18 mouse cellular contexts compared by ENCODE assay signal in the genomic region with DNA sequence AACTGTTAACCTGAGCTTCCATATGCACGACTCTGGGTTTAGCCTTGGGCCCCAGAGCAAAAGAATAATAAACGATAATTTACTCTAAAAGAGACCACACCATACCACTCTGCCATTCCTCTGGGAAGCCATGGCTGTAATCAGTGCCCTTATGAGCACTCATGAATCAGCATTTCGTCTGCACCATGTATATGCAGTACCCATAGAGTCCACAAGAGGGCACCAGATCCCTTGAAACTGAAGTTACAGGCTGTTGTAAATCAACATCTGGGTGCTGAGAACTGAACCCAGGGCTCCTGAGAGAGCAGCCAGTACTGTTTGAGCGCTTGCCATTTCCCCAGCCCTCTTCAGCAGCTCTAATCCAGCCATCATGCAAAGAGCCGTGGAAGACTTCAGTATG.
DNase-seq lines count a peak whose midpoint lies in the region; ATAC-seq and TF ChIP-seq lines count a peak whose summit lies in the region.
"Had no signal": no experiment of that assay in that cellular context is flagged by ENCODE, and none has a peak within 500 bp of the region (broad histone marks: within the 10 kb centered on the region; RNA-seq: fewer than 3 reads in every experiment).

No protein-coding gene starts in this region.

- 92% methylated on average over 5 of the region's 5 CpGs for WGBS in kidney, postnatal 0 days
- WGBS in kidney, embryonic 16.5 days: 90% methylated on average over 5 of the region's 5 CpGs
- 89% methylated on average over 5 of the region's 5 CpGs for WGBS in lung, postnatal 0 days
- WGBS in kidney, embryonic 15.5 days: 92% methylated on average over 5 of the region's 5 CpGs

- DNase-seq in kidney, postnatal 0 days (ENCODE audit: low spot score): no peak
- DNase-seq in lung, postnatal 0 days (ENCODE audit: low spot score): no peak
- no peak for DNase-seq in lung, postnatal 14 days
- DNase-seq in NIH3T3 (ENCODE audit: low read depth): peak; percentile 6
- peak; percentile 48 for DNase-seq in testis, postnatal 10 days (ENCODE audit: low spot score)
- DNase-seq in retina, postnatal 1 day: no peak
- DNase-seq: adrenal gland, adult 2 months; cerebellum, adult 11-12 months; heart, adult 18-20 months; lung, adult 18-20 months; right cerebral cortex, adult 18-20 months; thymus, adult 2 months had no signal

- ATAC-seq in kidney, postnatal 0 days (replicated peaks; ENCODE audit: low FRiP score, low read depth): no peak
- no peak for ATAC-seq in kidney, embryonic 16.5 days (ENCODE audit: low FRiP score, low TSS enrichment)
- ATAC-seq in lung, postnatal 0 days: no peak
- ATAC-seq in kidney, embryonic 15.5 days (replicated peaks; ENCODE audit: low FRiP score): no peak
- ATAC-seq: midbrain, embryonic 13.5 days had no signal

- no peak overlapping the region for H3K27ac ChIP-seq in kidney, postnatal 0 days
- H3K27ac ChIP-seq in kidney, embryonic 16.5 days (ENCODE audit: low read length): no peak overlapping the region
- no peak overlapping the region for H3K27ac ChIP-seq in lung, postnatal 0 days (ENCODE audit: low read length)
- no peak overlapping the region for H3K27ac ChIP-seq in kidney, embryonic 15.5 days
- H3K27ac ChIP-seq: embryonic facial prominence, embryonic 13.5 days; hindbrain, embryonic 10.5 days; limb, embryonic 13.5 days; midbrain, embryonic 13.5 days had no signal

- H3K9ac ChIP-seq in kidney, postnatal 0 days (ENCODE audit: low read depth, low read length): no peak overlapping the region
- H3K9ac ChIP-seq in kidney, embryonic 16.5 days (replicated peaks; ENCODE audit: low read length): no peak overlapping the region
- no peak overlapping the region for H3K9ac ChIP-seq in lung, postnatal 0 days (replicated peaks; ENCODE audit: low read depth)
- H3K9ac ChIP-seq in kidney, embryonic 15.5 days: no peak overlapping the region
- H3K9ac ChIP-seq: embryonic facial prominence, embryonic 13.5 days; limb, embryonic 13.5 days; midbrain, embryonic 13.5 days had no signal

- no peak overlapping the region for H3K4me3 ChIP-seq in kidney, postnatal 0 days (replicated peaks; ENCODE audit: low read depth, low read length)
- H3K4me3 ChIP-seq in kidney, embryonic 16.5 days (ENCODE audit: low read length): no peak overlapping the region
- H3K4me3 ChIP-seq in lung, postnatal 0 days (ENCODE audit: low read depth, low read length): no peak overlapping the region
- H3K4me3 ChIP-seq in kidney, embryonic 15.5 days (replicated peaks): no peak overlapping the region
- H3K4me3 ChIP-seq: embryonic facial prominence, embryonic 13.5 days; hindbrain, embryonic 10.5 days; limb, embryonic 13.5 days; midbrain, embryonic 13.5 days had no signal

- peak; percentile 37; the same call in 1 of the 2 replicates for TF ChIP-seq CTCF in kidney, postnatal 0 days (IDR thresholded peaks at IDR 0.05; ENCODE audit: low read depth)
- TF ChIP-seq CTCF in lung, postnatal 0 days (IDR thresholded peaks at IDR 0.05): peak; percentile 43

- no peaks in the 10 kb centered on the region for H3K9me3 ChIP-seq in kidney, postnatal 0 days (replicated peaks; ENCODE audit: low read length)
- H3K9me3 ChIP-seq in kidney, embryonic 16.5 days (ENCODE audit: low read length): peaks cover 7% of the 10 kb centered on the region
- no peaks in the 10 kb centered on the region for H3K9me3 ChIP-seq in lung, postnatal 0 days (ENCODE audit: low read length)
- peaks cover 3% of the 10 kb centered on the region; the same call in 1 of the 2 replicates for H3K9me3 ChIP-seq in kidney, embryonic 15.5 days (replicated peaks)

- no peak for TF ChIP-seq EP300 in lung, postnatal 0 days (IDR thresholded peaks at IDR 0.05)

- no peaks in the 10 kb centered on the region for H3K4me1 ChIP-seq in kidney, postnatal 0 days (replicated peaks; ENCODE audit: insufficient read depth, low read length)
- H3K4me1 ChIP-seq in kidney, embryonic 16.5 days (ENCODE audit: insufficient read depth, low read length): no peaks in the 10 kb centered on the region
- H3K4me1 ChIP-seq in lung, postnatal 0 days (ENCODE audit: insufficient read depth, low read depth, low read length): no peaks in the 10 kb centered on the region
- H3K4me1 ChIP-seq in kidney, embryonic 15.5 days: no peaks in the 10 kb centered on the region
- H3K4me1 ChIP-seq: embryonic facial prominence, embryonic 13.5 days; limb, embryonic 13.5 days had no signal

- no peak overlapping the region for H3K4me2 ChIP-seq in kidney, postnatal 0 days (ENCODE audit: low read length)
- H3K4me2 ChIP-seq in kidney, embryonic 16.5 days (replicated peaks; ENCODE audit: low read depth, low read length): no peak overlapping the region
- H3K4me2 ChIP-seq in lung, postnatal 0 days (replicated peaks; ENCODE audit: low read depth, low read length): no peak overlapping the region
- no peak overlapping the region for H3K4me2 ChIP-seq in kidney, embryonic 15.5 days
- H3K4me2 ChIP-seq: embryonic facial prominence, embryonic 13.5 days; limb, embryonic 13.5 days; midbrain, embryonic 13.5 days had no signal

- H3K36me3 ChIP-seq in kidney, postnatal 0 days (ENCODE audit: insufficient read depth, low read length): no peaks in the 10 kb centered on the region
- no peaks in the 10 kb centered on the region for H3K36me3 ChIP-seq in kidney, embryonic 16.5 days (ENCODE audit: insufficient read depth, low read length)
- H3K36me3 ChIP-seq in lung, postnatal 0 days (ENCODE audit: insufficient read depth, low read length): no peaks in the 10 kb centered on the region
- H3K36me3 ChIP-seq in kidney, embryonic 15.5 days: no peaks in the 10 kb centered on the region
- H3K36me3 ChIP-seq: embryonic facial prominence, embryonic 13.5 days; hindbrain, embryonic 10.5 days; limb, embryonic 13.5 days; midbrain, embryonic 13.5 days had no signal

- no peaks in the 10 kb centered on the region for H3K27me3 ChIP-seq in kidney, postnatal 0 days (ENCODE audit: insufficient read depth, low read length)
- no peaks in the 10 kb centered on the region for H3K27me3 ChIP-seq in kidney, embryonic 16.5 days (ENCODE audit: insufficient read depth, low read length)
- no peaks in the 10 kb centered on the region for H3K27me3 ChIP-seq in lung, postnatal 0 days (replicated peaks; ENCODE audit: insufficient read depth, low read length)
- H3K27me3 ChIP-seq in kidney, embryonic 15.5 days: no peaks in the 10 kb centered on the region
- H3K27me3 ChIP-seq: embryonic facial prominence, embryonic 13.5 days; limb, embryonic 13.5 days; midbrain, embryonic 13.5 days had no signal

Comparison
In these comparisons a context has a peak if more than half of its experiments do, and no peak if none do; other contexts are left out.
1. DNase-seq: peak in NIH3T3 (single experiment) and testis, postnatal 10 days (single experiment); none in kidney, postnatal 0 days (single experiment), lung, postnatal 0 days (single experiment), lung, postnatal 14 days (single experiment) and retina, postnatal 1 day (single experiment).